Mouse (Mus musculus) lung, postnatal 36 days (tissue): ENCODE data around the gene Aldh3b3.

Experiments
- DNase-seq: peaks from one replicate; pipeline ENCODE4 v3.0.0; 2022; ENCODE audit warnings: mixed read lengths

The Aldh3b3 gene

GRCm38 (mm10) chr19:3975866-3976265 lies 17.4 kb downstream of the Aldh3b3 start:
- DNase-seq, result peak; percentile 52

DNA sequence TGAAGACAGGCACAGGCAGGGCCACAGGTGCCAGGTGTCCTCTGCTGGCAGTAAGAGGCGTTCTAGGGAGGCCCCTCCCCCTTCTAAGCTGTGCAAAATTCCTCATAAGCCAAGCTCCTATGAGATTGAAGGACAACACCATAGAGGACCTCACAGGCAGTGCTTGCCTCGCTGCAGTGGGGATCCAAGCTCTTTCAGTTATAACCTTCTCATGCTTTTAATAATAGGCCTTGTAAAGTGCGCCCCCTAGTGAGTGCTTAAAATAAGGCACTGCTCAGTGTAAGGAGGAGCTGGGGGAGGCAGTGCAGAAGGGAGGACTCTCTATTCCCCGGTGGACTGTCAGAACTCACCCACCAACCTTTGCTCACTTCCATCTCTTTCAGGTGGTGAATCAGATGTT lies 21.9 kb downstream of the Aldh3b3 start:
- peak; percentile 96 for DNase-seq

DNA sequence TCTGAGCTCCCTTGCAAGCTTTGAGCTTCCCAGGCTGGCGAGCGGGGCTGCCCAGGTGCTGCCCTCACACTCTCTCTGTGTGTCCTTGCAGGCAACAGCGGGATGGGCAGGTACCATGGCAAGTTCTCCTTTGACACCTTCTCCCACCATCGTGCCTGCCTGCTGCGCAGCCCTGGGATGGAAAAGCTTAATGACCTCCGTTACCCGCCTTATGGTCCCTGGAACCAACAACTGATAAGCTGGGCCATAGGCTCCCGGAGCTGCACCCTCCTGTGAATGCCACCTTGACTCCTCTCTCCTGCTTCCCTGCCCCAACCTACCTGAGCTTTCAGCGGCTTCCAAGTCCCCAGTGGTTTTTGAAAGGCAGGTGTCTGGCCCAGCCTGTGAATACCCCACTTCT lies 22.5 kb downstream of the Aldh3b3 start:
- no peak for DNase-seq

GRCm38 (mm10) chr19:3983527-3984200 lies 25.2 kb downstream of the Aldh3b3 start:
- DNase-seq, result no peak

DNA sequence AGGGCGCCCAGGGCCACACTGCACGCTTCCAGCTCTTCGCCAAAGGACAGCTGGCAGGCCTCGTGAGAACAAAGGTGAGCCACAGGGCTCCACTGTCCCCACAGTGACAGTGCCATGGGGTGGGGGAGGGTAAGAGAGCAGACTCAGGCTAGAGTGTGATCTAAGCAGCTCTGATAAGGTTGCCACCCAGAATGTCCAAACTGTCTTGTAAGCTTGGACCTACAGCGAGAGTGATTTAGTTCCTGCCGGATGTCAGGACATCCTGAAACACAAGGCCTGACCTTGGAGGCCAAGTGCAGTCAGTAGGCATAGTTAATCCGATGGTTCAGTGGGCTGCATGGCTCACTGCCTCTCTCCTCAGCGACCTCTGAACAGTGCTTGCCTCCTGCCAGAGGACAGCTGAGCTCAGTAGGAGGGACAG lies 26.8 kb downstream of the Aldh3b3 start:
- peak; percentile 69 for DNase-seq

DNA sequence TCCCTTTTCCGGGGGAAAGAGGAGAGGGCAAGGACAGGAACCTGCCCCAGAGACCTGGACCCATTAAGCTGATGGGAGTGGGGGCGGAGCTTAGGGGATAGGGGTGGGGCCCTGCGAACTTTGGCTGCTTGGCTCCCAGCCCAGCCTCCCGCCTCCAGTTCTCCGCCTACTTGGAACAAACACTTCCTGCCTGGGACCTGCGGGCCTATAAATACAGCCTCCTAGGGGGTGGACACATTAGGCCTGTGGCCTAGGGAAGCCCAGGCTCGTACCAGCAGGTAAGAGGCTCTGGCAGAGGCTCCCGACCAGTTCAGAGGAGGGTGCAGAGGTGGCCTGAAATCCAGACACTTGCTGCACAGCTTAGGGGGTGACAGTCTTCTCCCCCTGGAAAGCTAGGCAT lies 27.9 kb downstream of the Aldh3b3 start, which contains the start of gene Acy3:
Gene Acy3, plus strand, starts transcription at position 237 of the 400 bp plus-strand sequence.
- DNase-seq, result peak; percentile 90

GRCm38 (mm10) chr19:3988066-3988465 lies 29.6 kb downstream of the Aldh3b3 start:
- DNase-seq, result no peak

GRCm38 (mm10) chr19:3988750-3989149 lies 30.3 kb downstream of the Aldh3b3 start:
- DNase-seq, result no peak

GRCm38 (mm10) chr19:3990804-3991203 lies 32.4 kb downstream of the Aldh3b3 start:
- no peak for DNase-seq

DNA sequence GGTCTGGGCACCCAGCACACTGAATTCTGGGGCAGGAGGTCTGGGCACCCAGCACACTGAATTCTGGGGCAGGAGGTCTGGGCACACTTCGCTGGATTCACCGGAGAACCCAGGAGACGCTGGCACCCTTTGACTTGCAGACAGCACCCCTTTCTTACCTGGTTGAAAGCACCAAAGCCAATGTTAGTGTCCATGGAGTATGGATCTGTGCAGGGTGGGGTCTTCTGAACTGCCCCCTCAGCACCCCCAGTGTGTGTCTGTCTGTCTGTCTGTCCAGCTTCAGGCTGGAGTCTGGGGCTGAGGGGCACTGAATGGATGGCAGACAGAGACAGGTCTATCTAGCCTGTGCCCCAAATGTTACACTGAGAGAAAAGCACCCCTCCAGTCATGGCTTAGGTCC lies 33.1 kb downstream of the Aldh3b3 start:
- no peak for DNase-seq

- DNase-seq, result no peak
These were observed 33.5 kb downstream of the Aldh3b3 start for GRCm38 (mm10) chr19:3991966-3992365.

GRCm38 (mm10) chr19:3992416-3992815 lies 34.0 kb downstream of the Aldh3b3 start, which contains the start of gene Tbx10:
Gene Tbx10 (plus strand): TSS chr19:3992752.
- no peak for DNase-seq

GRCm38 (mm10) chr19:3994932-3995331 lies 36.5 kb downstream of the Aldh3b3 start:
- no peak for DNase-seq

DNA sequence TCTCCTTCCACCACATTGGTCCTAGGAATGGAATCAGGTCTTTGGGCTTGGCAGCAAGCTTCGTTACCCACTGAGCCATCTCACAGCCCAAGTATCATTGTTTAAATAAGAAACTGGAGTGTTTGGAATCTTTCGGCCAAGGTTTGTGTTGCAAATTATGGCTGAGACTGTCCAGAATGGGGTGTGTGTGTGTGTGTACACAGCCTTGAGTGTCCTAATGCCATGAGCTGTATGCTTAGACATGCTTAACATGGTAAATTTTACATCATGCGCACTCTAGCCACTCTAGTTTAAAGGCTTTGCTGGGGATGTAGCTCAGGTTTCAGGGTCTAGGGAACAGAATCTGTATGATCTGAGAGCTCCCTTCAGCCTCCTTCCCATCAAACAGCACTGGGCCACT lies 37.1 kb downstream of the Aldh3b3 start:
- peak; percentile 45 for DNase-seq

- DNase-seq, result no peak
These were observed 37.7 kb downstream of the Aldh3b3 start for GRCm38 (mm10) chr19:3996106-3996505.

- no peak for DNase-seq
These were observed 38.3 kb downstream of the Aldh3b3 start for GRCm38 (mm10) chr19:3996747-3997146.

GRCm38 (mm10) chr19:3997231-3997630 lies 38.8 kb downstream of the Aldh3b3 start:
- no peak for DNase-seq

GRCm38 (mm10) chr19:3998335-3998734 lies 39.9 kb downstream of the Aldh3b3 start:
- no peak for DNase-seq

GRCm38 (mm10) chr19:3999121-3999730 lies 40.8 kb downstream of the Aldh3b3 start:
- DNase-seq, result no peak

GRCm38 (mm10) chr19:4000119-4000900 lies 41.9 kb downstream of the Aldh3b3 start, which contains the start of the genes Nudt8 and Gm49405:
Gene Nudt8 (plus strand): TSS chr19:4000580.
Gene Gm49405 (plus strand): TSS chr19:4000626.
- DNase-seq, result peak; percentile 99

DNA sequence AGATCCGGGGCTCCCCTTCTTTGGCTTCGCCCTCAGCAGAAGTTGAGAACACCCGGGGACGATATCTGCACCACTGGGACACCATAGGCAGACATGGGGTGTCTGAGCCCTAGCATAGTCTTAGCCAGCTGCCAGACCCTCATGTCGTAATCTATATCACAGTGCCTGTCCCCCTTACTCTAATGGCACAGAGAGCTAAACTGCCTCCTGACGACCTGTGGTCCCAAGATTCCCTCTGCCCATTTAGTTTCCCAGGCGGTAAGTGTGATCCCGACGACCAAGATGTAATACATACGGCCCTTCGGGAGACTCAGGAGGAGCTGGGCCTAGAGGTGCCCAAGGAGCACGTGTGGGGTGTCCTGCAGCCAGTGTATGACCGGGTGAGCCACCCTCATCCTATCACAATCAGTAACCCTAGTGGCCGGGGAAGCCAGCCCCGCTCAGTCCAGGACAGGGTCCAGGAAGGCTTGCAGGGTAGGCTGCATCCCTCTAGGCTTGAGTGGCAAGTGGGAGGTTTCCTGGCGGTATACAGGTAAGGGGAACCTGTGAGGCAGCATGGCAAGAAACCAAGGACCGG lies 42.6 kb downstream of the Aldh3b3 start:
- no peak for DNase-seq

DNA sequence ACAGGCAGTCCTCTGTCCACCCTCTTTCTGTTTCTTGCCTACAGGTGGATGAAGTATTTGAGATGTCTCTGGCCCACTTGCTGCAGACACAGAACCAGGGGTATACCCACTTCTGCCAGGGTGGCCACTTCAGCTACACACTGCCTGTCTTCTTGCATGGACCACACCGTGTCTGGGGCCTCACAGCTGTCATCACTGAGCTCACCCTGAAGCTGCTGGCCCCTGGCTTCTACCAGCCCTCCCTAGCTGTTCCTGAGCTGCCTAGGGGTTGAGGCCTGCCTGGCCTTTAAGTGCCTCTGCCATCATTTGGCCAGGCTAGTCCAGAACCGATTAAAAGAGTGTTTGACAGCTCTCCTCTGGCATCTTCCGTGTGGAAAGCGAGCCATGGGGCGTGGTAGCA lies 43.3 kb downstream of the Aldh3b3 start:
- DNase-seq, result no peak

DNA sequence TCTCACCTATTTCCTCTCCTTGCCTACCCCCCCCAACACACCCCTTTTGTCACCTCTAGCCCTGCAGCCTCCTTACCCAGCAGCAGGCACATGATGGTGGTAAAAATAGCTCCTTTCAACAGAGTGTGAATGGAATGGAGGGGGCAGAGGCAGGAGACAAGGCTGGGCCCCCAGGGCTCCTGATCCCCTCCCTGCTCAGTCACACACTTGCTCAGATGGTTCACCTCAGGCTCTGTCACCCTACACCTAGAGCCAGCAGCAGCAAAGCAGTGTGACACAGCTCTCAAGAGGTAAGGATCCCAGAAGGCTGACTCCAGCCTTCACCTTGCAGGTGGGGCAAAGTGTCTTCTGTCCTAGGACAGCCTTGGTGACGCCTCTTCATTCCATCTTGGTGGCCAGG lies 44.7 kb downstream of the Aldh3b3 start, which contains the start of gene Doc2g:
Gene Doc2g, plus strand, starts transcription at position 202 of the 400 bp plus-strand sequence.
- DNase-seq, result no peak
